Mouse (Mus musculus): ENCODE data around the gene Cckar. TPM values are rescaled to one million over a fixed set of nuclear protein-coding genes. Genes with fewer than 3 reads are reported as not detected.
"Not testable (repeated sequence)": the region's sequence is repeated elsewhere in the genome, so short reads cannot be mapped to it uniquely, and the experiment has no call there.

Gene Cckar
- polyA plus RNA-seq, 1 experiment: not detected

- DNase-seq (ENCODE audit: low read depth): not testable (repeated sequence)
Observed at GRCm38 (mm10) chr5:53673493-53674150, 33.9 kb downstream of the Cckar start.

GRCm38 (mm10) chr5:53672352-53672751 is 35.2 kb downstream of the Cckar start:
- DNase-seq (ENCODE audit: low read depth): no peak

- DNase-seq (ENCODE audit: low read depth): no peak
Observed at GRCm38 (mm10) chr5:53671507-53671906, 36.0 kb downstream of the Cckar start.

- DNase-seq (ENCODE audit: low read depth): no peak
Observed at GRCm38 (mm10) chr5:53670321-53670938, 37.1 kb downstream of the Cckar start.

GRCm38 (mm10) chr5:53668021-53668420 is 39.5 kb downstream of the Cckar start:
- no peak for DNase-seq (ENCODE audit: low read depth)

GRCm38 (mm10) chr5:53663665-53664064 is 43.8 kb downstream of the Cckar start:
- DNase-seq (ENCODE audit: low read depth): no peak

GRCm38 (mm10) chr5:53662413-53662812 is 45.1 kb downstream of the Cckar start:
- DNase-seq (ENCODE audit: low read depth): no peak

- DNase-seq (ENCODE audit: low read depth): no peak
Observed at GRCm38 (mm10) chr5:53661508-53661907, 46.0 kb downstream of the Cckar start.

- DNase-seq (ENCODE audit: low read depth): no peak
Observed at GRCm38 (mm10) chr5:53657925-53658324, 49.6 kb downstream of the Cckar start.

- DNase-seq (ENCODE audit: low read depth): no peak
Observed at GRCm38 (mm10) chr5:53656596-53656995, 50.9 kb downstream of the Cckar start.

Other genes starting within 250 kb of the Cckar start
- gene Rbpj, start 241.6 kb downstream of the Cckar start, polyA plus RNA-seq (2012; rRNA removed): 15.3 and 21.4 TPM in 2 replicates
- gene Tbc1d19, start 101.9 kb upstream of the Cckar start, polyA plus RNA-seq (2012; rRNA removed): 11.5 and 11.7 TPM in 2 replicates

Data from gonadal fat pad, adult 2 months (tissue).